ENCODE assay signal across 13 mouse cellular contexts in the genomic region with DNA sequence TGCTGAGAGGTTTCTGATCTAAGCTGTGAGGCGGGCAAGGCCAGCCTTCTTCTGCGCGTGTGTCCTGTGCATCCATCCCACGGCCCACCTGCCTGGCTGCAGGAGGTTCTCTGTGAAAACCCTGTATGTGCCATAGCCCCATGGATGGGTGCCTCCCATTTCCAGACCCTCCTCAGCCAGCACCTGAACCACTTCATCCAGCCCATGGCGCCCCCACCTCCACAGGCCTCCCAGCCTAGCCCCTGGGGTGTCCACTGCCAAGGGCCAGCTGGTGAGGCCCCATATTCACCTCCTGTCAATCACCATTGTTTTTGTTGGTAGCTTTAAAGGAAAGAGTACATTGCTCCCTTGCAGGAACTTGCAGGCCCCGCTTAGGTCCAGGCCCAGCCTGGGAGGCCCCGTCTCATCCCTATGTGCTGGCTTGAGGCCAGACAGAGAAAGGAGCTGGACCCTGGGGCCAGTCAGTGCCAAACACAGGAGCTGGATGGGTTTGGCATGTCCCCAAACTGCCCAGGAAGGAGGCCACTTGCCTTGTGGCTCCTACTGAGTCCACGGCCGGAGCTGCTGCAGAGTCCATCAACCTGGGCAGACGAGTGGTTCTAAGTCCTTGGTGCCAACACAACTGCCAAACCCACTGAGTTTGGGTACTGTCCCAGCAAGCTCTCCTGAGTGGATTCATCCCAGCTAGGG. TPM values are rescaled to one million over a fixed set of nuclear protein-coding genes. Genes with fewer than 3 reads are reported as not detected.
DNase-seq lines count a peak whose midpoint lies in the region; ATAC-seq lines count a peak whose summit lies in the region.
"Had no signal": no experiment of that assay in that cellular context is flagged by ENCODE, and none has a peak within 500 bp of the region (broad histone marks: within the 10 kb centered on the region; RNA-seq: fewer than 3 reads in every experiment).

No protein-coding gene starts in this region.

- no peaks in the 10 kb centered on the region for H3K27me3 ChIP-seq in neural tube, embryonic 14.5 days (ENCODE audit: control insufficient read depth, insufficient read depth, low read length)
- H3K27me3 ChIP-seq: intestine, embryonic 15.5 days had no signal

- no peak overlapping the region for H3K27ac ChIP-seq in neural tube, embryonic 14.5 days (ENCODE audit: low read depth, low read length)
- H3K27ac ChIP-seq: intestine, embryonic 15.5 days; liver, embryonic 14.5 days had no signal

- 80% methylated on average over 10 of the region's 10 CpGs for WGBS in neural tube, embryonic 14.5 days

- H3K36me3 ChIP-seq in neural tube, embryonic 14.5 days (ENCODE audit: control insufficient read depth, insufficient read depth, low read length) = peaks cover 23% of the 10 kb centered on the region

- intact Hi-C loops in heart, postnatal 36 days (cut with DNase I) = loop anchor here (5.0 kb wide), 1 partner anchor 57 kb away; a partner anchor contains a TSS

- no peak overlapping the region for H3K4me3 ChIP-seq in neural tube, embryonic 14.5 days (ENCODE audit: low read depth, low read length)
- H3K4me3 ChIP-seq: intestine, embryonic 15.5 days had no signal

- no peaks in the 10 kb centered on the region for H3K9me3 ChIP-seq in neural tube, embryonic 14.5 days (ENCODE audit: control insufficient read depth, low read length)
- H3K9me3 ChIP-seq: intestine, embryonic 15.5 days had no signal

- peaks cover 9% of the 10 kb centered on the region for H3K4me1 ChIP-seq in neural tube, embryonic 14.5 days (ENCODE audit: control insufficient read depth, insufficient read depth, low read length)

- H3K9ac ChIP-seq in neural tube, embryonic 14.5 days (replicated peaks; ENCODE audit: low read depth, low read length) = peak overlapping the region; percentile 25; the same call in 1 of the 2 replicates
- H3K9ac ChIP-seq: liver, embryonic 14.5 days had no signal

- DNase-seq in adrenal gland, adult 8-10 months = peak; percentile 2
- no peak for DNase-seq in adrenal gland, adult 2 months
- DNase-seq in heart, adult 11 months = peak; percentile 93
- DNase-seq in heart, postnatal 36 days = no peak
- DNase-seq in kidney, adult 9 months = peak; percentile 52
- no peak for DNase-seq in kidney, postnatal 14 days
- DNase-seq in neural tube, embryonic 10.5 days (ENCODE audit: extremely low spot score, low spot score) = no peak
- DNase-seq: adrenal gland, postnatal 14 days had no signal

- H3K4me2 ChIP-seq in neural tube, embryonic 14.5 days (ENCODE audit: low read depth, low read length) = no peak overlapping the region
- H3K4me2 ChIP-seq: intestine, embryonic 15.5 days had no signal

- ATAC-seq in neural tube, embryonic 14.5 days (ENCODE audit: low read depth) = no peak
- ATAC-seq: forebrain, embryonic 14.5 days; intestine, embryonic 15.5 days had no signal

RNA-seq across cellular contexts. Expression of a gene that starts 15.4 kb away (rescaled TPM):
- 10 to 100 TPM in 3 of 4 experiments, 1 to 10 TPM in 1; 9.1 to 21.7 (median 15.5) TPM for total RNA-seq in adrenal gland, adult 8-10 months (2022)
- 10 to 100 TPM; 10.1 to 13.0 TPM for total RNA-seq in adrenal gland, adult 2 months (2021)
- 28.0 and 29.5 TPM in 2 replicates for polyA plus RNA-seq in adrenal gland, adult 2 months (2012; rRNA removed)
- 1 to 10 TPM; 6.1 to 8.9 TPM for total RNA-seq in heart, postnatal 36 days (2021)
- 4.5 and 6.9 TPM in 2 replicates for polyA plus RNA-seq in neural tube, embryonic 14.5 days (2014; fragmentation: Nextera tagmentation; extraction: Ambion mirVana)

RNA-seq across cellular contexts. Expression of a gene that starts 24.8 kb away (rescaled TPM):
- total RNA-seq in adrenal gland, adult 8-10 months (2022) = 10 to 100 TPM; 43.6 to 74.0 (median 59.1) TPM
- total RNA-seq in adrenal gland, adult 2 months (2021) = 10 to 100 TPM; 48.8 to 52.1 TPM
- 49.0 and 52.5 TPM in 2 replicates for polyA plus RNA-seq in adrenal gland, adult 2 months (2012; rRNA removed)
- 10 to 100 TPM in 1 of 2 experiments, 1 to 10 TPM in 1; 9.2 to 11.3 TPM for total RNA-seq in heart, postnatal 36 days (2021)
- polyA plus RNA-seq in neural tube, embryonic 14.5 days (2014; fragmentation: Nextera tagmentation; extraction: Ambion mirVana) = 33.2 and 36.1 TPM in 2 replicates
- total RNA-seq: monocyte, adult 5-6 weeks had no signal

RNA-seq across cellular contexts. Expression of a gene that starts 57.4 kb away (rescaled TPM):
- total RNA-seq in adrenal gland, adult 8-10 months (2022) = 10 to 100 TPM in 3 of 4 experiments, 1 to 10 TPM in 1; 7.6 to 17.7 (median 14.5) TPM
- 10 to 100 TPM in 1 of 2 experiments, 1 to 10 TPM in 1; 3.6 to 10.0 TPM for total RNA-seq in adrenal gland, adult 2 months (2021)
- polyA plus RNA-seq in adrenal gland, adult 2 months (2012; rRNA removed) = 1.7 and 2.2 TPM in 2 replicates
- total RNA-seq in heart, postnatal 36 days (2021) = 10 to 100 TPM; 14.1 to 20.2 TPM
- 3.1 and 4.9 TPM in 2 replicates for polyA plus RNA-seq in neural tube, embryonic 14.5 days (2014; fragmentation: Nextera tagmentation; extraction: Ambion mirVana)

Comparison
In these comparisons a context has a peak if more than half of its experiments do, and no peak if none do; other contexts are left out.
1. DNase-seq: peak in adrenal gland, adult 8-10 months (single experiment), heart, adult 11 months (single experiment) and kidney, adult 9 months (single experiment); none in adrenal gland, adult 2 months (single experiment), heart, postnatal 36 days (0 of 2), kidney, postnatal 14 days (single experiment) and neural tube, embryonic 10.5 days (single experiment).